Mouse (Mus musculus) olfactory bulb, adult 2 months (tissue): ENCODE data around the gene Elovl5.

Experiments
- CTCF ChIP-seq: fragments of 200-500 bp; IDR thresholded peaks from 2 replicates; pipeline ENCODE4 v1.5.1; 2012; ENCODE audit warnings: low read depth, mild to moderate bottlenecking, low read length, moderate library complexity; ENCODE audit not compliant: insufficient read depth
- POLR2A ChIP-seq: fragments of 200-500 bp; IDR thresholded peaks from 2 replicates; pipeline ENCODE4 v1.6.1; 2012; ENCODE audit warnings: mild to moderate bottlenecking, low read depth, low read length, moderate library complexity; ENCODE audit not compliant: insufficient read depth

DNA sequence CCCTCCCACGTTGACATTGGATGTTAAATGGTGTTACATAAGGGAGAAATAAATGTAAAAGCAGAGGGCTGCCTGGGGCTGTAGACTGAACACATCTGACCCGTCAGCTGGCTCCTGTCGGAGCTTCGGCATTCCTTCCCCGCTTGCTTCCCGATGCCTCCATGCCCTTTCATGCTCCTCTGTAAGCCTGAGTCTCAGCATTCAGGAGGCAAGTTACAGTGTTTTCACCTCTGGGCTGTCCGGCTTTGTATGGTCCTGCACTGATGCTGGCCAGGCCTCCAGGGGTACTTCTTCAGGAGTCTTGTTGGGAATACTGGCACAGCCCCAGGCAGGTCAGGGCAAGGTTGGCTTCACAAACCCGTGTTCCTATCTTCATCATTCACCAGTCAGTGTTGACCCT, 72.5 kb downstream of the Elovl5 start:
- TF ChIP-seq CTCF, result no peak
- no peak for TF ChIP-seq POLR2A
